Mouse (Mus musculus) C2C12 (cell line): Measurements from ENCODE around the gene 1700102P08Rik.

ENCODE experiments used
- CEBPB ChIP-seq: IDR thresholded peaks from one replicate; pipeline ENCODE4 v1.6.1; 2011; ENCODE audit warnings: low read depth, mild to moderate bottlenecking, control low read depth, moderate library complexity
- CTCF ChIP-seq: IDR thresholded peaks from one replicate; pipeline ENCODE4 v1.5.1; 2011; ENCODE audit not compliant: control insufficient read depth, insufficient read depth, insufficient read length
- FOSL1 ChIP-seq: IDR thresholded peaks from one replicate; pipeline ENCODE4 v1.8.0; 2011; ENCODE audit warnings: mild to moderate bottlenecking, low read length; ENCODE audit not compliant: poor library complexity, insufficient read depth, severe bottlenecking
- MAX ChIP-seq: IDR thresholded peaks from one replicate; pipeline ENCODE4 v1.6.1; 2011; ENCODE audit warnings: mild to moderate bottlenecking, control low read depth
- MYOD1 ChIP-seq: IDR thresholded peaks from one replicate; pipeline ENCODE4 v1.6.1; 2011; ENCODE audit warnings: low read depth; ENCODE audit not compliant: control insufficient read depth, insufficient read length
- MYOG ChIP-seq: IDR thresholded peaks from one replicate; pipeline ENCODE4 v1.6.1; 2011; ENCODE audit not compliant: control insufficient read depth, insufficient read length; ENCODE audit errors: extremely low read depth
- USF1 ChIP-seq: IDR thresholded peaks from one replicate; pipeline ENCODE4 v1.6.1; 2011; ENCODE audit warnings: low read depth, mild to moderate bottlenecking, control low read depth, moderate library complexity

GRCm38 (mm10) chr9:108454429-108454828 is 61.8 kb downstream of the 1700102P08Rik start:
- TF ChIP-seq CTCF = no peak
- TF ChIP-seq USF1 = no peak
- TF ChIP-seq CEBPB = no peak
- TF ChIP-seq MYOG = no peak
- no peak for TF ChIP-seq MAX
- no peak for TF ChIP-seq MYOD1
- no peak for TF ChIP-seq FOSL1
